Mouse (Mus musculus) hematopoietic stem cell, adult 5-6 weeks (primary cell): Measurements from ENCODE around the gene Sorbs2. TPM values are rescaled to one million over a fixed set of nuclear protein-coding genes. Genes with fewer than 3 reads are reported as not detected.

Experiments used
- ATAC-seq, 2 experiments: fragments of 125-278 bp in 1 of 2; replicated peaks in 1 of 2; 2 replicates each; pipeline ENCODE4 v1.8.0; 2016 to 2017; ENCODE audit warnings: inconsistent platforms in 2 of 2, mild to moderate bottlenecking in 2 of 2, moderate number of reproducible peaks in 2 of 2, low read depth in 1 of 2, moderate TSS enrichment in 1 of 2; ENCODE audit not compliant: low FRiP score in 2 of 2, poor library complexity in 2 of 2, severe bottlenecking in 2 of 2, insufficient read depth in 1 of 2, low TSS enrichment in 1 of 2
- total RNA-seq: library from RNA; stranded (forward); fragments of 172-1452, 232-1000 nt; gene quantifications from 2 replicates; pipeline ENCODE4 v1.2.3, GENCODE M21; 2017

Sorbs2 gene
- total RNA-seq, 1 experiment from 2014 or later, result 1.0 TPM

DNA sequence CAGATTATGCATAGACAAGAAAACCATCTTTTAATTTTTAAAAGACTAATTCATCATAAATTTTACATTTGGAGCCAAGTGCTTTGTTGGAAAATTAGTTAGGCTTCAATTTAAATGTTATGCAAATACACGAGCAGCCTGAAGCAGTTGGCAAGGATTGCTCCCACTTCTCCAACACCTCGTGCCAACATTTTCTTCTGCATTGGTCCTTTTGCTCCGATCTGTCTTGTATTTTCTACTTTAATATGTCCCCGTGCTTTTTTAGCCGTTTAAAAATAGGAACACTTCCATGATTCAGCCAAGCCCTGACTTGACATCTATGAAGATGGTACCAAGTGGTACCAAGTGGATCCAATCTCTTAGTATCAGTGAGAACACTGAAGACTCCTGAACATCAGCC lies 50.8 kb downstream of the Sorbs2 start:
- ATAC-seq, result no peak

DNA sequence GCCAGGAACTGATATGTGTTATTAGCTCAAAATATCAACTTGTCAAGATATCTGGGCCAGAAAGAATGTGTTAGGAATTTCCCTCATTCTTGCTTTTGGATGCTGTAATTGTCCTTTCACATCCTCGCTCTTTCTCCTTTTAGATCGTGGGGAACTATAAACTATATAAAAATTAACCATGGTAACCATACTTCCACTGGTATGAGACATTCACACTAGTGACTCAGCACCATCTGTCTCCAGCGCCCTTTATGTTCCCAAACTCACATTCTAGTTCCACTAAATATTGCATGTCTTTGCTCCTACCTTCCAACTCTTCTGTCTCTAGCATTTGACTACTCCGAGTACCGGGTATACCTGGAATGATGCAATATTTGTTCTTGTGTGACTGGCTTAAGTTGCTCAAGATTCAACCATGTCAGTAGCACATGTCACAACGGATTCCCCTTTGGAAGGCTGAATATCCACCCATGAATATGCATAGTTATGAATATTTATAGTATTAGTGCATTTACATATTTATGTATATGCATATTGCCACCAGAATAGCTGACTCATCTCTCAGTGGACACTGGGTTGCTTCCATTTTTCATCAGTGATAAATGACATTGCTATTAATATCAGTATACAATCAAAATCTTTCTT lies 51.7 kb downstream of the Sorbs2 start:
- no peak for ATAC-seq

DNA sequence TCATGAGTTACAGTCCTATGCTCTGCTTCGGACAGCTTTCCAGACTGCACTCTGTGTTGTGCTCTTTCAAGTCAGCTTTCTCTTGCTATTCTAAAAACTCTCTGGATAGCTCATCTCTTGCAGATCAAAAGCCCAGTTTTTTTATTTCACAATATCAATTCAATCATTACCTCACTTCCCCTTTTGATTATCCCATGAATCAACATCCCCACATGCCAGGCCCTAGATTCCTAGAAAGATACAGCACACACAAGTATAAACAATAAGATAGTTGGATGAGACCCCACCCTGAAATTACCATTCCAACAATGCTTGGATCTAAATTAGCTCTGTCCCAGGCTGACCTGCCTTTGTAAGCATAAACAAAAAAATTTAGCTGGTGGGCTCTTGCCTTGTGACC lies 57.6 kb downstream of the Sorbs2 start:
- ATAC-seq, result no peak

DNA sequence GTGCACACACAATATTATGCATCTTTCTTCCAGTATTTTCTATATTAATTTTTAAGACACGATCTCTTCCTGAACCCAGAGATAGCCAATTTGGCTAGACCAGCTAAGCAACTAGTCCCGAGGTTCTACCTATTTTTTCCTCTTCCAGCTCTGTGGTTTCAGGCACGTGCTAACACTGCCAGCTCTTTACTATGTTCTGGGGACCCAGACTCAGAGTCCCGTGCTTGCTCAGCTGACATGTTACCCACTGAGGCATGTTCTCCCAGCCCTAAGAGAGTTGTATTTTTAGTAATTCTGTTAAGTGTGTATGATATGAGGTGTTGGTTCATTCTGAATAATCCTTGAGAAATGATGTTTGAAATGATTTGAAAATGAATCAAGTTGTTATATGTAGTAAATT lies 62.5 kb downstream of the Sorbs2 start:
- ATAC-seq, result no peak

DNA sequence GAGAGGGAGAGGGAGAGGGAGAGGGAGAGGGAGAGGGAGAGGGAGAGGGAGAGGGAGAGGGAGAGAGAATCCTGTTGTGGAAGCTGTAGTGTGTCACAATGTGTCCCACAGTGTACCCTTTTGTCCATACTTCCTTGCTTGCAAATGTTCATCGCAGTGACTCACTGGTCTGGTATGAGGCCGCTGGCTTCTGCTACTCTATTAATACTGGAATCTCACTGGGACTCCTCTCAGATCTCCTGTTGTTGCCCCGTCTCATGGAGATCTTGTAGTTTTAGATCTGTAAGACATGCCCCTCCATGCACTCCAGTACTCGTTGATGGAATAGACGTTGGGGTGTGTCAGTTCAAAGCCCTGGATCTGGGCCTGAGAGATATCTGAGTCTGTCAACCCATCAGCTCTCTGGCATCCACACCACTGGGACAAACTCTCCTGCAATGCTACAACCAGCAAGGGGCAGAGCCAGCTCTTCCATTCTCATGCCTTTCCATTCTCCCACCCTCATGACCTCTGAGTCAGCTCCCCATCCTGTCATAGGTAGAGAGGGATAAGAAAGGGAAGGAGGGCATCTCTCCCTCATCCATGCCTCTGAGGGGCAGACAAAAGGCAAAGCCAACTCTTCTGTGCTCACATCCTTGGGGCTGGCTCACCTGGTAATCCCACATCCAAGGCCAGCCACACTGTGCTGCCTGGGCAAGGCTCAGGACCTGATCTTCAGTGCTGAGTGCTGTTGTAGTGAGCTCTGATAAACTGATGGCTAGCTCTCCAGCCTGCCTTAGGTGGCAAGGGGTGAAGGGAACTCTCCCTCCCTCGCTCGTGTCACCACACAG lies 72.3 kb downstream of the Sorbs2 start:
- no peak for ATAC-seq

GRCm38 (mm10) chr8:45580544-45580866 lies 72.9 kb downstream of the Sorbs2 start:
- ATAC-seq, result no peak

DNA sequence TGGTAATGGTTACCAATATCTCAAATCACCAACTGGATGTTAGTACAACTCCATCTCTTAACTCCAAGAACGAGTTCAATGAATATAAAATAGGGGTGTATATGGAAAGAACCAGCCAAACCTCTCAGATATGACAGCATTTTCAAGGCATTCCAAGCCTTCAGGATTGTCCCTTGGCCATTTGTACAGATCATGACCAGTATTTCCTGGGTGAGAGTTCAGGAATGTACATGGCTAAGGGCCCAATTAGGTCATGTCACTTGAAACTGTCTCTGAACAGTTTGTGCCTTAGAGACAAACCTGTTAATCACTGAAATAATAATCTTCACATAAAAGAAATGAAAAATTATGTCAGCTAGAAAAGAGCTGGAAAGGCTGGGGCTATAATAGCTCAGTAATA lies 76.3 kb downstream of the Sorbs2 start:
- no peak for ATAC-seq

- ATAC-seq, result no peak
These were observed 76.9 kb downstream of the Sorbs2 start for GRCm38 (mm10) chr8:45584390-45585052.

GRCm38 (mm10) chr8:45585158-45585557 lies 77.6 kb downstream of the Sorbs2 start:
- ATAC-seq, result no peak

GRCm38 (mm10) chr8:45587011-45587410 lies 79.4 kb downstream of the Sorbs2 start:
- no peak for ATAC-seq

- no peak for ATAC-seq
These were observed 84.3 kb downstream of the Sorbs2 start for GRCm38 (mm10) chr8:45591888-45592287.

DNA sequence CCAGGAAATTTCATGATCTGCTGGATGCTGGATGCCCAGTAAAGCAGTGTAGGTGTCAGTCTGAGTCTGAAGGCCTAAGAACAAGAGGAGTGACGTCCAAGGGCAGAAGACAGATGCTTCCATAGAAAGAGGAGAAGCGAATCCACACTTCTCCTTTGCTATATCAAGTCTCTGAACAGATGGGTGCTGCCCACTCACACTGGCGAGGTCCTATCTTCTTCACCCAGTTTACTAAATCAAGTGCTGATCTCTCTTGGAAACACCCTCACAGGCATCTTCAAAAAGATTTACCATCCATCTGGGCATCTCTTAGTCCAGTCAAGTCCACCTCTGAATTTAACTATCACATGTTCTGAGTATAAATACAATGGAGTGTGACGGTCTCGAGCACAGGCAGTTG lies 86.1 kb downstream of the Sorbs2 start:
- ATAC-seq, result no peak

GRCm38 (mm10) chr8:45595983-45596382 lies 88.4 kb downstream of the Sorbs2 start:
- ATAC-seq, result no peak

GRCm38 (mm10) chr8:45596591-45596990 lies 89.0 kb downstream of the Sorbs2 start:
- no peak for ATAC-seq

DNA sequence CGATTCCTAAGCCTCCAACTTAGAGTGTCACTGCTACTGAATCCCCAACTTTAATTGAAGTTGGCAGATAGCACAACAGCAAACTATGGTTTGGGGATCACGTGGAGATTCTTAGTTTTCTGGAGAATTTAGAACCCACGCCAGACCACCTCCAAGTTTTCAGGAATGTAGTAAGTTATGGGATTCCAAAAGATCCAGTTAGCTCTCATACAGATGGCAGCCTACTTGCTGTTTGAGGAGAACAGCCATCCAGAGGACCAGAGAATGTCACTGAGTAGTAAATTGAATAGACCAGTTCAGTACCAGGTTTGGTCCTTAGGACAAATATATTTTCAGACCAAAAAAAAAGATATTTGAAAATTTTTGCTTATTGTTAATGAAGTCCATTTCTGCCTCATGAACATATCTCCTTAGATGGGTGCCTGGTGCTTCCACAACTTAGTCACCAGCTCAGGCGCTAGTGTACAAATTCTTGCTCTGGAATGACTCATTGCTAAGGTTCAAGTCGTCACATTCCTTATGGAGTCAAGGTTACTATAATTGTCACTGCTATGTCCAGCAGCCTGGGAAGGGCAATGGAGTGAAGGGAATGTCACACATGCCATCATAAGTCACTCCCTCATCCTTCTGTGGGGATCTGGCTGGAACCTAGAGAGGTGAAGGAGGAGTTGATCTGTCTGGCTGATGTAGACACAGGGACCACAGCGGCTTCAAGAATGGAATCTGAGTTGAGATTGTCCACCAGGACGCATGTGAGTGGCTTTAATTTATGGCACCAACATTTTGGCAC lies 90.2 kb downstream of the Sorbs2 start:
- ATAC-seq, result no peak

DNA sequence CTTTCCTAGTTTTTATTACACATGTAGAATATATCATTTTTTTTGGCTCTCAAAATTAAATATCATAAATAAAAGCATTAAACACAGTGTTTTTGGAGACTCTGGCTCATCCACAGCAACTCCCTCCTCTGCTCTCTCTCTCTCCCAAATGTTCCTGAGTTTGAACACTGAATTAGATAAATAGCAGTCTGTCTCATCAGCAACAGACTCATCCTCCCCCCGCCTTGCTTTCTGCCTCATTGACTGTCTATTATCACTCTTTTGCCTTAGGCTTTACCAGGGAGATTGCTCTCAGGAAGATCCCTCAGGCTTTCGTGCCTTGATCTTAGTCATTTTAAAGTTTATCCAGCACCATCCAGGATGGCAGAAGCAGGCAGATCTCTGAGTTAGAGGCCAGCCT lies 91.3 kb downstream of the Sorbs2 start:
- no peak for ATAC-seq

GRCm38 (mm10) chr8:45602019-45602418 lies 94.4 kb downstream of the Sorbs2 start:
- ATAC-seq, result no peak

- ATAC-seq, result no peak
These were observed 97.8 kb downstream of the Sorbs2 start for GRCm38 (mm10) chr8:45605419-45605818.
